Mouse (Mus musculus): ENCODE results near the gene Piga.

DNA sequence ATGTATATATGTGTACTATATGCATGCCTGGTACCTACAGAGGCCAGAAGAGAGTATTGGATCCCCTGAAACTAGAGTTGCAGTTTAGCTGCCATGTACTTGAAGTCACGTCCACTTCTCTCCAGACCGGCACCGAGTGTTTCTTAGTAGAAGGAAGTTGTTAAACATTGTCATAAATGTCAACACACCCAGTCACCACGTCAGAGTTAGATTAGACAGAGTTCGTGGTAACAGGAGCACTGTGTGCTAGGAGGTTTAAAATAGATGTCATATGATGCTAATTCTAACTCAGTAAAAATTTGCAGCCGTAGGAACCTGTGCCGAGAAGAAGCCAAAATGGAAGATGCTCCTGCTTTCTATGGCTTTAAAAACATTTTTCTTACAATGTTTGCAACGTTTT lies 17.1 kb downstream of the Piga start, which contains the start of gene Asb11:
- TF ChIP-seq CTCF (IDR thresholded peaks at IDR 0.05; ENCODE audit: control insufficient read depth, insufficient read depth, insufficient replicate concordance, low read depth, low read length), result no peak
- no peak for TF ChIP-seq POLR2A (IDR thresholded peaks at IDR 0.05; ENCODE audit: control insufficient read depth, low read depth, low read length)
